Mouse (Mus musculus): ENCODE results near the gene Plet1. TPM values are rescaled to one million over a fixed set of nuclear protein-coding genes. Genes with fewer than 3 reads are reported as not detected.

Plet1 gene
- total RNA-seq, 2 experiments from 2014 or later, result not detected

DNA sequence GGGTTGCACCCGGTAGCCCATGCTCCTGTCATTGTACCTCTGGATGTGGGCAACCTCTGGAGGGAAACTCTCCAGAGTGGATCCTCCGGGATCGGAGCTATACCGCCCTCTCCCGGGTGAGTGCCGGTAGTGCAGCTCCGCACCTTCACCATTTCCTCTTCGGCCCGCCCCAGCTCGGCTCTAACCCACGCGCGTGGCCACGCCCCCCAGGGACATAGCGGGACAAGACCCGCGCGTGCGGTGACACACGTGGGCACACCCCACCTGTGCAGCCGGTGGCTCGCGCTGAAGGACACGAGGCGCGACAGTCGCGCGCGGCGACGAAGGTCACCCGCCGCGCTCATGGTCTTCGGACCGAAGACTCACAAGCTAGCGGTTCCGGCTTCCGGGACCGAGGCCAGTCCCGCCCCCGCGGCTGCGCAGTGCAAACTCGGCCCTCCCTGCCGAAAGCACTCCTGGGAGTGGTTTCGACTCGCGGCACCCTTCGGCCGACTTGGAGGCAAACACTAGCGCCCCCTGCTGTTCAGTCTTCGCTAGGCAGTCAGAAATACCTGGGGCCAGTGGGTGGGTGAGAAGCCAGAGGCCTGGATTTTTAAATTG is 34.1 kb downstream of the Plet1 start, which contains the start of gene Pts:
Gene Pts, minus strand, starts transcription at position 432 of the 600 bp plus-strand sequence.
- intact Hi-C loops (cut with DNase I; ENCODE audit: low total_unique reads), result loop anchor here (5.0 kb wide), 1 partner anchor 66 kb away; no protein-coding TSS in a partner anchor
- DNase-seq, result peak; percentile 99

GRCm38 (mm10) chr9:50530890-50531289 is 36.6 kb downstream of the Plet1 start:
- intact Hi-C loops (cut with DNase I; ENCODE audit: low total_unique reads), result loop anchor here (10.0 kb wide), 1 partner anchor 196 kb away; no protein-coding TSS in a partner anchor

DNA sequence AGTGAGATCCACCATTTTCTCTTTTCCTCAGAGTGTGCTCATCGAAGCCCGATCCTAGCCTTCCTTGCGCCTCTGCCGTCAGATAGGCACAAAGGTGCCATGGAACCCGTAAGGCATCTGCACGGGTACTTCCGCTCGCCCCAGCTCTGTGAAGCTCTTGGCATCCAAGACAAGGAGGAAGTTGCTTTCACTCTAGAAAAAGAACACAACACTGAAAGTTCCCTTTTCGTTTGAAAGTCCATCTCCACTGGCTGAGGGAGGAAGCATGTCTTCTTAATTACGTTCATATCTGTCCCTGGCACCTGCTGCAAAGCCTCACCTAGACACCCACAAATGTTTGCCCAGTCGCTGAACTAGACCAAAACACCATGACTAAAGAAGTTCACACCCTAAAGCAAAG is 39.0 kb downstream of the Plet1 start:
- intact Hi-C loops (cut with DNase I; ENCODE audit: low total_unique reads), result loop anchor here (10.0 kb wide), 1 partner anchor 199 kb away; no protein-coding TSS in a partner anchor

More at GRCm38 (mm10) chr9:50530890-50531289, 36.6 kb downstream of the Plet1 start:
- no peak for DNase-seq

GRCm38 (mm10) chr9:50533791-50534190 is 39.5 kb downstream of the Plet1 start:
- DNase-seq, result no peak
- intact Hi-C loops (cut with DNase I; ENCODE audit: low total_unique reads), result loop anchor here (10.0 kb wide), 1 partner anchor 199 kb away; no protein-coding TSS in a partner anchor

More for the DNA sequence above, 39.0 kb downstream of the Plet1 start:
- DNase-seq, result no peak

DNA sequence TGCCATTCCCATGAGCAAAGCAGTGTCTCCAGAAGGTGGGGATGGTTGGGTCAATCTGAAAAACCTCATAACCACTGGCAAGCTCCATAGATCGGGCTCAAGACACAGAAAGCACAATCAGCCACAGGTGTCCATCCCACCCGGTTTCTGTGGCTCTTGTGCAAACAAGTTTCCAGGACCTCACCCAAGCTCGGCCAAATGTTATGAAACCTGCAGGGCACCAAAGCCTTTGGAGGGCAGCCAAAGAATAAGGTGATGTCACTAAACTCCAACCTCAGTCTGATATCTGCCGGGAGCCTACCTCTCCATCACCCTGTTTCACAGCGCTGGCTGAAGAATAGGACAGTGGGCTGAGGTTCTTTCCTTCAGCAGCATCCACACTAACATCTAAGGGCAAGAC is 41.6 kb downstream of the Plet1 start:
- intact Hi-C loops (cut with DNase I; ENCODE audit: low total_unique reads), result loop anchor here (10.0 kb wide), 1 partner anchor 201 kb away; no protein-coding TSS in a partner anchor
- DNase-seq, result no peak

GRCm38 (mm10) chr9:50536603-50537135 is 42.3 kb downstream of the Plet1 start:
- no peak for DNase-seq
- intact Hi-C loops (cut with DNase I; ENCODE audit: low total_unique reads), result loop anchor here (10.0 kb wide), 1 partner anchor 202 kb away; no protein-coding TSS in a partner anchor

GRCm38 (mm10) chr9:50537295-50537694 is 43.0 kb downstream of the Plet1 start:
- intact Hi-C loops (cut with DNase I; ENCODE audit: low total_unique reads), result loop anchor here (10.0 kb wide), 1 partner anchor 202 kb away; no protein-coding TSS in a partner anchor
- no peak for DNase-seq

- no peak for DNase-seq
- intact Hi-C loops (cut with DNase I; ENCODE audit: low total_unique reads), result no loop called here
Observed at GRCm38 (mm10) chr9:50540170-50540569, 45.8 kb downstream of the Plet1 start.

GRCm38 (mm10) chr9:50542401-50542800 is 48.1 kb downstream of the Plet1 start:
- DNase-seq, result no peak
- intact Hi-C loops (cut with DNase I; ENCODE audit: low total_unique reads), result no loop called here

GRCm38 (mm10) chr9:50547859-50548478 is 53.6 kb downstream of the Plet1 start:
- intact Hi-C loops (cut with DNase I; ENCODE audit: low total_unique reads), result no loop called here
- DNase-seq, result no peak

- DNase-seq, result no peak
- intact Hi-C loops (cut with DNase I; ENCODE audit: low total_unique reads), result no loop called here
Observed at GRCm38 (mm10) chr9:50548936-50549335, 54.6 kb downstream of the Plet1 start.

DNA sequence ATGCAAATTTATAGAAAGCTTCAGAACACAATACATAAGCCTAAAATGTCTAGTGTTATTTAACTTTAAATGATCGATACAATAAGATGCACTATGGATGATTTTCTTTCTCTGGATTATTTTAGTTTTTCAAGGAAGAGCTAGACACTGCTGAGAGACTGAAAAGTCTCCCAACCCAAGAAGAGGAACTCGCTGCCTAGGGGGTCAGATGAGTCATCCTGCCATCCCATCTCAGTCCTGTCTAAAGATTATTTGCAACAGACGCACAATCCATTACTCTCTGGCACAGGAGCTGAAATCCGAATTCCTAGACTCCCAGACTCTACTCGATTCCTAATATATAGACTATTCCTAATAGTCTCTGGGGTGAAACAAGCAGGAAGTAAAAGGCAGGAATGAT is 57.9 kb downstream of the Plet1 start:
- no peak for DNase-seq
- intact Hi-C loops (cut with DNase I; ENCODE audit: low total_unique reads), result no loop called here

DNA sequence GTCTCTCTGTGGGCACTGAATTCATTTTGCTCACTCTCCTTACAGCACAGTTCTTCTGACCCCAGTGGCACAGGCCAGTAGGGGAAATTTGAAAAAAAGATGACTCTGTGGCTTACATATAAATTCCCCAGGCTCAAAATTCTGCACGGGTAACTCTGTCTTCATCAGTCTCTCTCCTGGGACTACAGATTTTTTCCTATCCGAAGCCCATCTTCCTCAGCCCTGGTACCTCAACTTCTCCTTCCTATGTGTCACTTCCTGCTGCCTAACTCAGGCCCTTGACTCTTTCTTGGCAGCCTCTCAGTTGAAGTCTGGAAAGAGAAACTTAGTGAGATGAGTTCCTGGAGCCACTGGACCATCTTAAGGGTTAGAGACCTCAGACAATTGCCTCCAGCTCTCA is 59.2 kb downstream of the Plet1 start:
- intact Hi-C loops (cut with DNase I; ENCODE audit: low total_unique reads), result no loop called here
- DNase-seq, result no peak

- DNase-seq, result peak; percentile 12
- intact Hi-C loops (cut with DNase I; ENCODE audit: low total_unique reads), result no loop called here
Observed at GRCm38 (mm10) chr9:50554241-50555093, 60.1 kb downstream of the Plet1 start, which contains the start of gene Il18. Gene Il18, plus strand, starts transcription at chr9:50554827.

GRCm38 (mm10) chr9:50555094-50555446 is 60.7 kb downstream of the Plet1 start, which contains the start of gene Bco2:
Gene Bco2, minus strand, starts transcription at chr9:50555181.
- DNase-seq, result no peak
- intact Hi-C loops (cut with DNase I; ENCODE audit: low total_unique reads), result no loop called here

Other genes starting within 250 kb of the Plet1 start
- 100 to 1,000 TPM; 453 to 504 TPM for gene Rpl10-ps3, start 149.6 kb upstream of the Plet1 start, total RNA-seq (2021)
- gene Pts, start 34.2 kb downstream of the Plet1 start, total RNA-seq (2021), result 10 to 100 TPM; 10.9 to 11.4 TPM
- gene Il18, start 60.3 kb downstream of the Plet1 start, total RNA-seq (2021), result under 1 TPM; 0.53 to 0.74 TPM
- gene Bco2, start 60.7 kb downstream of the Plet1 start, total RNA-seq (2021), result under 1 TPM; 0.13 to 0.18 TPM
- gene Tex12, start 66.8 kb downstream of the Plet1 start, total RNA-seq (2021), result not detected
- 100 to 1,000 TPM; 334 to 384 TPM for gene Sdhd, start 109.3 kb downstream of the Plet1 start, total RNA-seq (2021)
- gene Timm8b, start 109.4 kb downstream of the Plet1 start, total RNA-seq (2021), result 100 to 1,000 TPM; 144 to 150 TPM
- under 1 TPM; 0.35 to 0.74 TPM for gene Pih1d2, start 122.8 kb downstream of the Plet1 start, total RNA-seq (2021)
- gene Nkapd1, start 122.9 kb downstream of the Plet1 start, total RNA-seq (2021), result 10 to 100 TPM; 12.8 to 13.0 TPM
- 100 to 1,000 TPM; 235 to 280 TPM for gene Dlat, start 165.3 kb downstream of the Plet1 start, total RNA-seq (2021)
- 1 to 10 TPM; 3.7 to 4.2 TPM for gene Dixdc1, start 245.0 kb downstream of the Plet1 start, total RNA-seq (2021)

Data from gastrocnemius, postnatal 14 days (tissue).